Mouse (Mus musculus) embryonic fibroblast, embryonic 13.5 days (primary cell): ENCODE measurements at regions not wholly inside any gene's neighbourhood (a gene's known extent, or its start where the extent isn't known, plus 50 kb on each side); places are given as distances from the start of the nearest gene placed in this dataset.

Experiments
- CTCF ChIP-seq: IDR thresholded peaks from 2 replicates; pipeline ENCODE4 v1.5.1; 2011; ENCODE audit warnings: mild to moderate bottlenecking, control low read depth, low read length, moderate library complexity, borderline replicate concordance; ENCODE audit not compliant: insufficient read depth
- POLR2A ChIP-seq: IDR thresholded peaks from 2 replicates; pipeline ENCODE4 v1.6.1; 2011; ENCODE audit warnings: low read depth, mild to moderate bottlenecking, control low read depth, low read length, moderate library complexity

GRCm38 (mm10) chr12:107216119-107216518, 272.3 kb upstream of the 3110018I06Rik start:
- TF ChIP-seq CTCF: no peak
- TF ChIP-seq POLR2A: no peak
